Mouse (Mus musculus): ENCODE measurements at regions not wholly inside any gene's neighbourhood (a gene's known extent, or its start where the extent isn't known, plus 50 kb on each side); places are given as distances from the start of the nearest gene placed in this dataset.

- no peak for TF ChIP-seq CTCF (IDR thresholded peaks at IDR 0.05; ENCODE audit: extremely low read depth, insufficient read depth, insufficient read length, insufficient replicate concordance)
- TF ChIP-seq POLR2A (IDR thresholded peaks at IDR 0.05; ENCODE audit: low read depth, low read length): no peak
Observed at GRCm38 (mm10) chr6:50777827-50778226, 123.6 kb upstream of the Npvf start.
